Comparison of ENCODE assay signal across 25 mouse cellular contexts in genomic region chr6:149137936-149138335, GRCm38 (mm10). TPM values are rescaled to one million over a fixed set of nuclear protein-coding genes. Genes with fewer than 3 reads are reported as not detected.
"Had no signal": no experiment of that assay in that cellular context is flagged by ENCODE, and none has a peak within 500 bp of the region (broad histone marks: within the 10 kb centered on the region; RNA-seq: fewer than 3 reads in every experiment).

No protein-coding gene starts in this region.

- H3K36me3 ChIP-seq: limb, embryonic 13.5 days; midbrain, embryonic 15.5 days; neural tube, embryonic 13.5 days; stomach, embryonic 15.5 days had no signal

- H3K27ac ChIP-seq: limb, embryonic 13.5 days; liver, embryonic 12.5 days; macrophage; midbrain, embryonic 15.5 days; neural tube, embryonic 13.5 days; stomach, embryonic 15.5 days had no signal

- DNase-seq: kidney, postnatal 10 days; left cerebral cortex, postnatal 4 days; lung, embryonic 14.5 days; lung, postnatal 10 days; retina, postnatal 1 day; right cerebral cortex, postnatal 4 days; thymus, adult 2 months; thymus, postnatal 36 days had no signal

- H3K27me3 ChIP-seq: limb, embryonic 13.5 days; liver, embryonic 12.5 days; megakaryocyte, embryonic 14.5 days; midbrain, embryonic 15.5 days; neural tube, embryonic 13.5 days; stomach, embryonic 15.5 days had no signal

- H3K4me1 ChIP-seq: stomach, embryonic 15.5 days had no signal

- H3K9ac ChIP-seq: limb, embryonic 13.5 days; liver, embryonic 12.5 days; lung, embryonic 14.5 days; midbrain, embryonic 15.5 days; neural tube, embryonic 13.5 days; stomach, embryonic 15.5 days had no signal

- ATAC-seq: liver, embryonic 12.5 days; midbrain, embryonic 15.5 days had no signal

- H3K4me3 ChIP-seq: limb, embryonic 13.5 days; liver, embryonic 12.5 days; megakaryocyte, embryonic 14.5 days; midbrain, embryonic 15.5 days; neural tube, embryonic 13.5 days; stomach, embryonic 15.5 days had no signal

RNA-seq across cellular contexts. Expression of gene Gm10203, which starts 8.0 kb away (rescaled TPM):
- total RNA-seq: layer of hippocampus, adult 8-10 months; layer of hippocampus, postnatal 14 days; left cerebral cortex, adult 18-20 months; left cerebral cortex, postnatal 10 days; left cerebral cortex, postnatal 4 days had no signal
- polyA plus RNA-seq: kidney, embryonic 14.5 days; large intestine, adult 2 months; limb, embryonic 13.5 days; liver, embryonic 12.5 days; liver, embryonic 16.5 days; lung, embryonic 14.5 days; macrophage; midbrain, embryonic 11.5 days; midbrain, embryonic 15.5 days; neural tube, embryonic 13.5 days; spleen, adult 2 months; stomach, embryonic 15.5 days; testis, adult 2 months; thymus, adult 2 months had no signal
